Mouse (Mus musculus) lung, adult 2 months (tissue): ENCODE measurements at regions not wholly inside any gene's neighbourhood (a gene's known extent, or its start where the extent isn't known, plus 50 kb on each side); places are given as distances from the start of the nearest gene placed in this dataset.

Experiments
- CTCF ChIP-seq: fragments of 200-500 bp; IDR thresholded peaks from 2 replicates; pipeline ENCODE4 v1.5.1; 2011; ENCODE audit warnings: mild to moderate bottlenecking, low read length, control low read depth; ENCODE audit not compliant: insufficient read depth
- POLR2A ChIP-seq: fragments of 200-500 bp; IDR thresholded peaks from 2 replicates; pipeline ENCODE4 v1.6.1; 2011; ENCODE audit warnings: low read depth, mild to moderate bottlenecking, control low read depth, low read length, borderline replicate concordance; ENCODE audit errors: extremely low read depth

DNA sequence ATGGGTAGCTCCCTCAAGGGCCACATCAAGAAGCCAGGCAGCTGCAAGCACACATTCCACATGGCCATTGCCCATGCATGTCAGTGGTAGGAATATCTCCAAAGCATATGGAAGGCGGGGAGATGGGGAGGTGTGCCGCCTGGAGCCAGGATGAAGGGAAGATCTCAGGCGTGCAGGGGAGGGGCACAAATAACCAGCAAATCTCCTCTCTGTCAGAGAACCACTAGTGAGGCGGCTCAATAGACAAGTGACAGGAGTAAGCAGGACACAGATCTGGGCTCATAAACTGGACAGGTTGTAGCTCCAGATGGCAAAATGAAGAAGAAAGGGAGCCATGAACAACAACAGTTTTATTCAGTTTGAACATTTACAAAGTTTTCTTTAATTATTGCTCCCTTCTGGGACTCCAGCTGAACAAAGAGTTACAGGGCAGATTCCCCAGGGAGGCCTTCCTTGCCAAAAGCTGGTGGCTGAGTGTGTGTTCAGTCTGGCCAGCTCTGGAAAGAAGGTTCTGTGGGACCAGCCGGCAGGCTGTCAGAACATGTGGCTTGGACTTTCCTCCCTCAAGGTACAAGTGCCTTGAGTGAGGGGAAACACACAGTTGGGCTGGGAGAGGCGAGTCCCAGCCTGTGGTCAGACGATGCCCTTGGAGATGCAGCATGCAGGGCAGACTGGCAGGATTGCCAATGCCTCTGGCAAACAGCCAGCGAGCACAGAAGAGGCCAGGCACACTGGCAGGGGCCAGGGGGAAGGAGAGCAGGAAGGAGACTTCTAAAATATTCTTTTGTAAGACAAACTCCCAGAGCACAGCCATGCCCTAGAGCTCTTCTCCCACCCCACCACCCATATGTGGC is 302.7 kb downstream of the Rnf144a start:
- TF ChIP-seq POLR2A (no peak), CTCF (no peak)
